Mouse (Mus musculus) stomach, embryonic 16.5 days (tissue): Measurements from ENCODE around the gene Klc4. TPM values are rescaled to one million over a fixed set of nuclear protein-coding genes. Genes with fewer than 3 reads are reported as not detected.
A peak's percentile ranks its signal among the peaks of the same experiment; 100 is the strongest.

Source experiments
- ATAC-seq: fragments of 200-750 bp; cut with Nextera tagmentation; 2 replicates; pipeline ENCODE4 v1.8.0; 2017; ENCODE audit warnings: moderate number of reproducible peaks, moderate TSS enrichment; ENCODE audit not compliant: insufficient read depth, low FRiP score
- H3K27ac ChIP-seq: fragments of 300-500 bp; sonication (generic); 2 replicates; pipeline ENCODE4 v1.5.1; 2014; ENCODE audit warnings: low read length
- H3K27me3 ChIP-seq: fragments of 300-500 bp; sonication (generic); 2 replicates; pipeline ENCODE4 v1.6.1; 2014; ENCODE audit warnings: low read length, control low read depth, mixed read lengths; ENCODE audit not compliant: control insufficient read depth, insufficient read depth
- H3K36me3 ChIP-seq: fragments of 300-500 bp; sonication (generic); 2 replicates; pipeline ENCODE4 v1.6.1; 2014; ENCODE audit warnings: low read length; ENCODE audit not compliant: control insufficient read depth, insufficient read depth
- H3K4me1 ChIP-seq: fragments of 300-500 bp; sonication (generic); 2 replicates; pipeline ENCODE4 v1.6.1; 2014; ENCODE audit warnings: low read length, control low read depth, mixed read lengths; ENCODE audit not compliant: control insufficient read depth, insufficient read depth
- H3K4me2 ChIP-seq: fragments of 300-500 bp; sonication (generic); 2 replicates; pipeline ENCODE4 v1.6.1; 2014; ENCODE audit warnings: low read depth, low read length, mixed read lengths
- H3K4me3 ChIP-seq: fragments of 300-500 bp; sonication (generic); replicated peaks from 2 replicates; pipeline ENCODE4 v1.5.1; 2014; ENCODE audit warnings: mild to moderate bottlenecking, low read length
- H3K9ac ChIP-seq: fragments of 300-500 bp; sonication (generic); 2 replicates; pipeline ENCODE4 v1.6.1; 2014; ENCODE audit warnings: low read length
- H3K9me3 ChIP-seq: fragments of 300-500 bp; sonication (generic); replicated peaks from 2 replicates; pipeline ENCODE4 v1.6.1; 2016; ENCODE audit warnings: low read length, control low read depth; ENCODE audit not compliant: control insufficient read depth
- WGBS: fragments of 180-500 bp; shearing (Covaris S2); extraction: QIAGEN DNeasy Blood & Tissue Kit; methylation state at CpG from one replicate; pipeline ENCODE4 v1.1.7; 2014; 5-methylcytosine and 5-hydroxymethylcytosine counted together
- polyA plus RNA-seq: library from polyadenylated mRNA; unstranded; fragments of >200 nt; fragmentation: Nextera tagmentation; extraction: Ambion mirVana; gene quantifications from 2 replicates; pipeline ENCODE4 v1.2.1, GENCODE M21; 2015

Gene Klc4
- polyA plus RNA-seq, 1 experiment from 2014 or later = 41.4 TPM

GRCm38 (mm10) chr17:46646322-46646662 is 470 bp upstream of the Klc4 start:
- peak overlapping the region; percentile 87 for H3K9ac ChIP-seq
- under 1% methylated on average over 19 of the region's 19 CpGs for WGBS
- H3K36me3 ChIP-seq = no peaks in the 10 kb centered on the region
- peak overlapping the region; percentile 80 for H3K27ac ChIP-seq
- no peaks in the 10 kb centered on the region for H3K9me3 ChIP-seq
- peaks cover 18% of the 10 kb centered on the region for H3K4me1 ChIP-seq
- ATAC-seq = peak; percentile 5; the same call in 1 of the 2 replicates
- H3K4me3 ChIP-seq = peak overlapping the region; percentile 88
- no peaks in the 10 kb centered on the region for H3K27me3 ChIP-seq
- H3K4me2 ChIP-seq = peak overlapping the region; percentile 78

GRCm38 (mm10) chr17:46644916-46645475 is 826 bp downstream of the Klc4 start:
- WGBS = 12% methylated on average over 11 of the region's 11 CpGs
- peak overlapping the region; percentile 88 for H3K4me3 ChIP-seq
- peak overlapping the region; percentile 94 for H3K4me2 ChIP-seq
- 0 out of 2 replicates have a peak, but pooled peaks cover 7% of the 10 kb centered on the region for H3K36me3 ChIP-seq
- H3K27ac ChIP-seq = peak overlapping the region; percentile 82
- no peaks in the 10 kb centered on the region for H3K9me3 ChIP-seq
- H3K4me1 ChIP-seq = peaks cover 16% of the 10 kb centered on the region
- H3K27me3 ChIP-seq = no peaks in the 10 kb centered on the region
- H3K9ac ChIP-seq = peak overlapping the region; percentile 69
- peak; percentile 62 for ATAC-seq

GRCm38 (mm10) chr17:46644152-46644805 is 1.5 kb downstream of the Klc4 start:
- Histone ChIP-seq H3K4me2 (peak overlapping the region; percentile 94), H3K36me3 (0 out of 2 replicates have a peak, but pooled peaks cover 7% of the 10 kb centered on the region), H3K27me3 (no peaks in the 10 kb centered on the region), H3K27ac (peak overlapping the region; percentile 82), H3K4me3 (peak overlapping the region; percentile 88), H3K9me3 (no peaks in the 10 kb centered on the region), H3K9ac (peak overlapping the region; percentile 69), H3K4me1 (peaks cover 16% of the 10 kb centered on the region)
- no peak for ATAC-seq
- 79% methylated on average over 12 of the region's 12 CpGs for WGBS

- Histone ChIP-seq H3K4me3 (no peak overlapping the region), H3K9ac (no peak overlapping the region), H3K27ac (no peak overlapping the region), H3K36me3 (0 out of 2 replicates have a peak, but pooled peaks cover 7% of the 10 kb centered on the region), H3K9me3 (no peaks in the 10 kb centered on the region), H3K4me2 (no peak overlapping the region), H3K27me3 (no peaks in the 10 kb centered on the region), H3K4me1 (peaks cover 14% of the 10 kb centered on the region)
- WGBS = 86% methylated on average over 17 of the region's 17 CpGs
- ATAC-seq = no peak
Observed at GRCm38 (mm10) chr17:46642060-46642459, 3.8 kb downstream of the Klc4 start.

GRCm38 (mm10) chr17:46639929-46640328 is 5.9 kb downstream of the Klc4 start:
- no peak for ATAC-seq
- WGBS = 73% methylated on average over 9 of the region's 9 CpGs
- Histone ChIP-seq H3K36me3 (peaks cover 9% of the 10 kb centered on the region; the same call in 1 of the 2 replicates), H3K27me3 (no peaks in the 10 kb centered on the region), H3K27ac (no peak overlapping the region), H3K4me2 (no peak overlapping the region), H3K9ac (no peak overlapping the region), H3K4me3 (no peak overlapping the region), H3K9me3 (no peaks in the 10 kb centered on the region), H3K4me1 (peaks cover 8% of the 10 kb centered on the region; the same call in 1 of the 2 replicates)

- Histone ChIP-seq H3K4me1 (0 out of 2 replicates have a peak, but pooled peaks cover 3% of the 10 kb centered on the region), H3K4me2 (peak overlapping the region; percentile 38; the same call in 1 of the 2 replicates), H3K9me3 (no peaks in the 10 kb centered on the region), H3K27ac (no peak overlapping the region), H3K9ac (peak overlapping the region; percentile 43), H3K36me3 (peaks cover 14% of the 10 kb centered on the region; the same call in 1 of the 2 replicates), H3K27me3 (no peaks in the 10 kb centered on the region), H3K4me3 (no peak overlapping the region)
- 20% methylated on average over 15 of the region's 15 CpGs for WGBS
- peak; percentile 37; the same call in 1 of the 2 replicates for ATAC-seq
Observed at GRCm38 (mm10) chr17:46636831-46637523, 8.8 kb downstream of the Klc4 start.

- H3K9ac ChIP-seq = peak overlapping the region; percentile 97
- H3K9me3 ChIP-seq = no peaks in the 10 kb centered on the region
- H3K36me3 ChIP-seq = peaks cover 9% of the 10 kb centered on the region; the same call in 1 of the 2 replicates
- H3K4me2 ChIP-seq = peak overlapping the region; percentile 64
- peaks cover 41% of the 10 kb centered on the region for H3K4me1 ChIP-seq
- peak overlapping the region; percentile 96 for H3K4me3 ChIP-seq
- ATAC-seq = peak; percentile 89
- H3K27ac ChIP-seq = peak overlapping the region; percentile 98
- H3K27me3 ChIP-seq = no peaks in the 10 kb centered on the region
- 8% methylated on average over 12 of the region's 12 CpGs for WGBS
Observed at GRCm38 (mm10) chr17:46629685-46630441, 16.0 kb downstream of the Klc4 start.

GRCm38 (mm10) chr17:46628791-46629684 is 16.8 kb downstream of the Klc4 start, which contains the start of gene Ptk7:
Gene Ptk7 (minus strand): TSS chr17:46629504.
- no peaks in the 10 kb centered on the region for H3K27me3 ChIP-seq
- H3K4me3 ChIP-seq = peak within 1 kb of the TSS; percentile 96
- H3K4me1 ChIP-seq = peaks cover 49% of the 10 kb centered on the region
- H3K9ac ChIP-seq = peak within 1 kb of the TSS; percentile 97
- WGBS = under 1% methylated on average over 80 of the region's 90 CpGs
- peaks cover 9% of the 10 kb centered on the region; the same call in 1 of the 2 replicates for H3K36me3 ChIP-seq
- peak; percentile 73 for ATAC-seq
- H3K27ac ChIP-seq = peak within 1 kb of the TSS; percentile 98
- H3K4me2 ChIP-seq = peak within 1 kb of the TSS; percentile 64
- no peaks in the 10 kb centered on the region for H3K9me3 ChIP-seq
